Mouse (Mus musculus): ENCODE measurements around the gene Tmem63b. TPM values are rescaled to one million over a fixed set of nuclear protein-coding genes. Genes with fewer than 3 reads are reported as not detected.
A peak's percentile ranks its signal among the peaks of the same experiment; 100 is the strongest.

The Tmem63b gene
- polyA plus RNA-seq, 1 experiment from 2014 or later = 35.6 TPM

- 0 out of 2 replicates have a peak, but pooled peaks have one; percentile 40 for ATAC-seq (ENCODE audit: low FRiP score, low TSS enrichment)
- WGBS = 52% methylated on average over 21 of the region's 23 CpGs
- Histone ChIP-seq H3K9ac (replicated peaks; ENCODE audit: low read length) (no peak overlapping the region), H3K27me3 (ENCODE audit: insufficient read depth, low read length) (no peaks in the 10 kb centered on the region), H3K4me2 (replicated peaks; ENCODE audit: low read depth, low read length) (0 out of 2 replicates have a peak overlapping the region, but pooled peaks have one; percentile 4), H3K4me1 (ENCODE audit: insufficient read depth, low read length) (peaks cover 27% of the 10 kb centered on the region), H3K27ac (ENCODE audit: low read length) (peak overlapping the region; percentile 70), H3K9me3 (ENCODE audit: low read length) (no peaks in the 10 kb centered on the region), H3K36me3 (ENCODE audit: insufficient read depth, low read length) (peaks cover 12% of the 10 kb centered on the region), H3K4me3 (ENCODE audit: low read length) (no peak overlapping the region)
These were observed 8.8 kb upstream of the Tmem63b start for GRCm38 (mm10) chr17:45695227-45696120.

GRCm38 (mm10) chr17:45693812-45694565 is 7.3 kb upstream of the Tmem63b start:
- no peak for ATAC-seq (ENCODE audit: low FRiP score, low TSS enrichment)
- Histone ChIP-seq H3K36me3 (ENCODE audit: insufficient read depth, low read length) (peaks cover 12% of the 10 kb centered on the region), H3K27ac (ENCODE audit: low read length) (no peak overlapping the region), H3K4me2 (replicated peaks; ENCODE audit: low read depth, low read length) (no peak overlapping the region), H3K9me3 (ENCODE audit: low read length) (no peaks in the 10 kb centered on the region), H3K4me3 (ENCODE audit: low read length) (no peak overlapping the region), H3K4me1 (ENCODE audit: insufficient read depth, low read length) (peaks cover 27% of the 10 kb centered on the region), H3K27me3 (ENCODE audit: insufficient read depth, low read length) (no peaks in the 10 kb centered on the region), H3K9ac (replicated peaks; ENCODE audit: low read length) (no peak overlapping the region)
- WGBS = 82% methylated on average over 18 of the region's 18 CpGs

- WGBS = 60% methylated on average over 5 of the region's 5 CpGs
- ATAC-seq (ENCODE audit: low FRiP score, low TSS enrichment) = no peak
These were observed 5.5 kb upstream of the Tmem63b start for GRCm38 (mm10) chr17:45692159-45692558.

GRCm38 (mm10) chr17:45690044-45690443 is 3.3 kb upstream of the Tmem63b start:
- no peaks in the 10 kb centered on the region for H3K9me3 ChIP-seq (ENCODE audit: low read length)
- H3K27ac ChIP-seq (ENCODE audit: low read length) = no peak overlapping the region
- WGBS = 84% methylated on average over 4 of the region's 4 CpGs
- no peak overlapping the region for H3K4me2 ChIP-seq (replicated peaks; ENCODE audit: low read depth, low read length)
- no peak for ATAC-seq (ENCODE audit: low FRiP score, low TSS enrichment)
- H3K4me1 ChIP-seq (ENCODE audit: insufficient read depth, low read length) = peaks cover 31% of the 10 kb centered on the region
- no peaks in the 10 kb centered on the region for H3K27me3 ChIP-seq (ENCODE audit: insufficient read depth, low read length)
- no peak overlapping the region for H3K4me3 ChIP-seq (ENCODE audit: low read length)
- no peak overlapping the region for H3K9ac ChIP-seq (replicated peaks; ENCODE audit: low read length)
- H3K36me3 ChIP-seq (ENCODE audit: insufficient read depth, low read length) = no peaks in the 10 kb centered on the region

More at GRCm38 (mm10) chr17:45692159-45692558, 5.5 kb upstream of the Tmem63b start:
- H3K27me3 ChIP-seq (ENCODE audit: insufficient read depth, low read length) = no peaks in the 10 kb centered on the region
- H3K36me3 ChIP-seq (ENCODE audit: insufficient read depth, low read length) = peaks cover 4% of the 10 kb centered on the region; the same call in 1 of the 2 replicates
- no peak overlapping the region for H3K4me2 ChIP-seq (replicated peaks; ENCODE audit: low read depth, low read length)
- no peak overlapping the region for H3K4me3 ChIP-seq (ENCODE audit: low read length)
- H3K4me1 ChIP-seq (ENCODE audit: insufficient read depth, low read length) = peaks cover 33% of the 10 kb centered on the region
- no peak overlapping the region for H3K9ac ChIP-seq (replicated peaks; ENCODE audit: low read length)
- H3K9me3 ChIP-seq (ENCODE audit: low read length) = no peaks in the 10 kb centered on the region
- H3K27ac ChIP-seq (ENCODE audit: low read length) = no peak overlapping the region

GRCm38 (mm10) chr17:45689120-45689519 is 2.4 kb upstream of the Tmem63b start:
- no peak overlapping the region for H3K27ac ChIP-seq (ENCODE audit: low read length)
- H3K4me1 ChIP-seq (ENCODE audit: insufficient read depth, low read length) = peaks cover 33% of the 10 kb centered on the region

GRCm38 (mm10) chr17:45686093-45686619 is 549 bp downstream of the Tmem63b start, which contains the start of gene Mrpl14:
Gene Mrpl14, plus strand, starts transcription at chr17:45686322.
- Histone ChIP-seq H3K9ac (replicated peaks; ENCODE audit: low read length) (peak within 1 kb of the TSS; percentile 95), H3K36me3 (ENCODE audit: insufficient read depth, low read length) (peaks cover 4% of the 10 kb centered on the region; the same call in 1 of the 2 replicates), H3K4me2 (replicated peaks; ENCODE audit: low read depth, low read length) (peak within 1 kb of the TSS; percentile 91), H3K4me3 (ENCODE audit: low read length) (peak within 1 kb of the TSS; percentile 96), H3K27me3 (ENCODE audit: insufficient read depth, low read length) (no peaks in the 10 kb centered on the region), H3K9me3 (ENCODE audit: low read length) (no peaks in the 10 kb centered on the region), H3K4me1 (ENCODE audit: insufficient read depth, low read length) (peaks cover 19% of the 10 kb centered on the region), H3K27ac (ENCODE audit: low read length) (peak within 1 kb of the TSS; percentile 81)
- WGBS = under 1% methylated on average over 36 of the region's 50 CpGs
- ATAC-seq (ENCODE audit: low FRiP score, low TSS enrichment) = peak; percentile 87

More at GRCm38 (mm10) chr17:45689120-45689519, 2.4 kb upstream of the Tmem63b start:
- no peaks in the 10 kb centered on the region for H3K9me3 ChIP-seq (ENCODE audit: low read length)
- H3K36me3 ChIP-seq (ENCODE audit: insufficient read depth, low read length) = no peaks in the 10 kb centered on the region
- 73% methylated on average over 9 of the region's 9 CpGs for WGBS
- H3K27me3 ChIP-seq (ENCODE audit: insufficient read depth, low read length) = no peaks in the 10 kb centered on the region
- no peak for ATAC-seq (ENCODE audit: low FRiP score, low TSS enrichment)
- H3K4me3 ChIP-seq (ENCODE audit: low read length) = no peak overlapping the region
- no peak overlapping the region for H3K9ac ChIP-seq (replicated peaks; ENCODE audit: low read length)
- no peak overlapping the region for H3K4me2 ChIP-seq (replicated peaks; ENCODE audit: low read depth, low read length)

- Histone ChIP-seq H3K4me3 (ENCODE audit: low read length) (peak overlapping the region; percentile 96), H3K27ac (ENCODE audit: low read length) (peak overlapping the region; percentile 79), H3K9me3 (ENCODE audit: low read length) (no peaks in the 10 kb centered on the region), H3K9ac (replicated peaks; ENCODE audit: low read length) (peak overlapping the region; percentile 95), H3K36me3 (ENCODE audit: insufficient read depth, low read length) (peaks cover 4% of the 10 kb centered on the region; the same call in 1 of the 2 replicates), H3K4me2 (replicated peaks; ENCODE audit: low read depth, low read length) (peak overlapping the region; percentile 91), H3K27me3 (ENCODE audit: insufficient read depth, low read length) (no peaks in the 10 kb centered on the region), H3K4me1 (ENCODE audit: insufficient read depth, low read length) (peaks cover 25% of the 10 kb centered on the region)
- WGBS = under 1% methylated on average over 55 of the region's 58 CpGs
- peak; percentile 67 for ATAC-seq (ENCODE audit: low FRiP score, low TSS enrichment)
These were observed 1.3 kb downstream of the Tmem63b start for GRCm38 (mm10) chr17:45685171-45686092.

- 0 out of 2 replicates have a peak, but pooled peaks have one; percentile 10 for ATAC-seq (ENCODE audit: low FRiP score, low TSS enrichment)
- peaks cover 25% of the 10 kb centered on the region for H3K4me1 ChIP-seq (ENCODE audit: insufficient read depth, low read length)
- no peaks in the 10 kb centered on the region for H3K27me3 ChIP-seq (ENCODE audit: insufficient read depth, low read length)
- peaks cover 4% of the 10 kb centered on the region; the same call in 1 of the 2 replicates for H3K36me3 ChIP-seq (ENCODE audit: insufficient read depth, low read length)
- H3K9me3 ChIP-seq (ENCODE audit: low read length) = no peaks in the 10 kb centered on the region
- WGBS = 35% methylated on average over 14 of the region's 14 CpGs
- H3K4me3 ChIP-seq (ENCODE audit: low read length) = peak overlapping the region; percentile 96
- H3K9ac ChIP-seq (replicated peaks; ENCODE audit: low read length) = peak overlapping the region; percentile 95
- H3K4me2 ChIP-seq (replicated peaks; ENCODE audit: low read depth, low read length) = peak overlapping the region; percentile 91
- no peak overlapping the region for H3K27ac ChIP-seq (ENCODE audit: low read length)
These were observed 2.0 kb downstream of the Tmem63b start for GRCm38 (mm10) chr17:45684667-45685131.

Data from kidney, embryonic 16.5 days (tissue).